Mouse (Mus musculus): Measurements from ENCODE around the gene Fosl2. TPM values are rescaled to one million over a fixed set of nuclear protein-coding genes. Genes with fewer than 3 reads are reported as not detected.

Fosl2 gene
- polyA plus RNA-seq, 1 experiment from 2014 or later: 0.67 TPM

- ATAC-seq (ENCODE audit: insufficient number of reproducible peaks, low FRiP score, low TSS enrichment, low read depth) (no peak), DNase-seq (ENCODE audit: low spot score) (peak; percentile 93)
- Histone ChIP-seq H3K36me3 (ENCODE audit: control insufficient read depth, insufficient read depth, low read length) (no peaks in the 10 kb centered on the region), H3K27ac (replicated peaks; ENCODE audit: low read depth, low read length) (no peak overlapping the region), H3K27me3 (ENCODE audit: control insufficient read depth, insufficient read depth, low read length) (no peaks in the 10 kb centered on the region), H3K9ac (ENCODE audit: low read length) (no peak overlapping the region), H3K4me3 (ENCODE audit: low read depth, low read length) (no peak overlapping the region), H3K4me2 (ENCODE audit: low read depth, severe bottlenecking) (no peak overlapping the region), H3K9me3 (ENCODE audit: control insufficient read depth, low read length) (no peaks in the 10 kb centered on the region), H3K4me1 (ENCODE audit: control insufficient read depth, insufficient read depth, low read length) (no peaks in the 10 kb centered on the region)
- 11% methylated on average over 4 of the region's 4 CpGs for WGBS
Measured at GRCm38 (mm10) chr5:32197698-32198097, 62.1 kb downstream of the Fosl2 start.

- H3K9ac ChIP-seq (ENCODE audit: low read length): no peak overlapping the region
- 82% methylated on average over 3 of the region's 3 CpGs for WGBS
- no peaks in the 10 kb centered on the region for H3K36me3 ChIP-seq (ENCODE audit: control insufficient read depth, insufficient read depth, low read length)
- no peak for DNase-seq (ENCODE audit: low spot score)
- no peak for ATAC-seq (ENCODE audit: insufficient number of reproducible peaks, low FRiP score, low TSS enrichment, low read depth)
- no peak overlapping the region for H3K4me3 ChIP-seq (ENCODE audit: low read depth, low read length)
- no peaks in the 10 kb centered on the region for H3K27me3 ChIP-seq (ENCODE audit: control insufficient read depth, insufficient read depth, low read length)
- no peak overlapping the region for H3K27ac ChIP-seq (replicated peaks; ENCODE audit: low read depth, low read length)
- no peaks in the 10 kb centered on the region for H3K4me1 ChIP-seq (ENCODE audit: control insufficient read depth, insufficient read depth, low read length)
- no peak overlapping the region for H3K4me2 ChIP-seq (ENCODE audit: low read depth, severe bottlenecking)
- H3K9me3 ChIP-seq (ENCODE audit: control insufficient read depth, low read length): no peaks in the 10 kb centered on the region
Measured at GRCm38 (mm10) chr5:32199136-32199535, 63.5 kb downstream of the Fosl2 start.

- Histone ChIP-seq H3K4me1 (ENCODE audit: control insufficient read depth, insufficient read depth, low read length) (no peaks in the 10 kb centered on the region), H3K4me3 (ENCODE audit: low read depth, low read length) (no peak overlapping the region), H3K4me2 (ENCODE audit: low read depth, severe bottlenecking) (no peak overlapping the region), H3K27ac (replicated peaks; ENCODE audit: low read depth, low read length) (no peak overlapping the region), H3K27me3 (ENCODE audit: control insufficient read depth, insufficient read depth, low read length) (no peaks in the 10 kb centered on the region), H3K36me3 (ENCODE audit: control insufficient read depth, insufficient read depth, low read length) (no peaks in the 10 kb centered on the region), H3K9me3 (ENCODE audit: control insufficient read depth, low read length) (no peaks in the 10 kb centered on the region), H3K9ac (ENCODE audit: low read length) (no peak overlapping the region)
- 87% methylated on average over 3 of the region's 3 CpGs for WGBS
- no peak for ATAC-seq (ENCODE audit: insufficient number of reproducible peaks, low FRiP score, low TSS enrichment, low read depth)
- DNase-seq (ENCODE audit: low spot score): no peak
Measured at GRCm38 (mm10) chr5:32199594-32199993, 64.0 kb downstream of the Fosl2 start.

GRCm38 (mm10) chr5:32204653-32205052, 69.1 kb downstream of the Fosl2 start:
- Histone ChIP-seq H3K27me3 (ENCODE audit: control insufficient read depth, insufficient read depth, low read length) (no peaks in the 10 kb centered on the region), H3K9me3 (ENCODE audit: control insufficient read depth, low read length) (no peaks in the 10 kb centered on the region), H3K9ac (ENCODE audit: low read length) (no peak overlapping the region), H3K36me3 (ENCODE audit: control insufficient read depth, insufficient read depth, low read length) (no peaks in the 10 kb centered on the region), H3K4me1 (ENCODE audit: control insufficient read depth, insufficient read depth, low read length) (no peaks in the 10 kb centered on the region), H3K27ac (replicated peaks; ENCODE audit: low read depth, low read length) (no peak overlapping the region), H3K4me2 (ENCODE audit: low read depth, severe bottlenecking) (no peak overlapping the region), H3K4me3 (ENCODE audit: low read depth, low read length) (no peak overlapping the region)
- no peak for ATAC-seq (ENCODE audit: insufficient number of reproducible peaks, low FRiP score, low TSS enrichment, low read depth)
- 78% methylated on average over 4 of the region's 4 CpGs for WGBS
- DNase-seq (ENCODE audit: low spot score): no peak

GRCm38 (mm10) chr5:32206726-32207125, 71.1 kb downstream of the Fosl2 start:
- Histone ChIP-seq H3K9me3 (ENCODE audit: control insufficient read depth, low read length) (no peaks in the 10 kb centered on the region), H3K36me3 (ENCODE audit: control insufficient read depth, insufficient read depth, low read length) (no peaks in the 10 kb centered on the region), H3K9ac (ENCODE audit: low read length) (no peak overlapping the region), H3K27me3 (ENCODE audit: control insufficient read depth, insufficient read depth, low read length) (no peaks in the 10 kb centered on the region), H3K27ac (replicated peaks; ENCODE audit: low read depth, low read length) (no peak overlapping the region), H3K4me1 (ENCODE audit: control insufficient read depth, insufficient read depth, low read length) (no peaks in the 10 kb centered on the region), H3K4me3 (ENCODE audit: low read depth, low read length) (no peak overlapping the region), H3K4me2 (ENCODE audit: low read depth, severe bottlenecking) (no peak overlapping the region)
- ATAC-seq (ENCODE audit: insufficient number of reproducible peaks, low FRiP score, low TSS enrichment, low read depth) (no peak), DNase-seq (ENCODE audit: low spot score) (no peak)
- WGBS: 64% methylated on average over 2 of the region's 2 CpGs

Other genes with a start within 250 kb of the Fosl2 start
- 0.23 TPM in 1 of 2 replicates, not detected in the other for gene Plb1, start 96.9 kb downstream of the Fosl2 start, polyA plus RNA-seq (2014; fragmentation: Nextera tagmentation; extraction: Ambion mirVana)